Mouse (Mus musculus): ENCODE measurements around the gene Immp2l. TPM values are rescaled to one million over a fixed set of nuclear protein-coding genes. Genes with fewer than 3 reads are reported as not detected.

Immp2l gene
- polyA plus RNA-seq, 1 experiment from 2014 or later, result 30.5 TPM

DNA sequence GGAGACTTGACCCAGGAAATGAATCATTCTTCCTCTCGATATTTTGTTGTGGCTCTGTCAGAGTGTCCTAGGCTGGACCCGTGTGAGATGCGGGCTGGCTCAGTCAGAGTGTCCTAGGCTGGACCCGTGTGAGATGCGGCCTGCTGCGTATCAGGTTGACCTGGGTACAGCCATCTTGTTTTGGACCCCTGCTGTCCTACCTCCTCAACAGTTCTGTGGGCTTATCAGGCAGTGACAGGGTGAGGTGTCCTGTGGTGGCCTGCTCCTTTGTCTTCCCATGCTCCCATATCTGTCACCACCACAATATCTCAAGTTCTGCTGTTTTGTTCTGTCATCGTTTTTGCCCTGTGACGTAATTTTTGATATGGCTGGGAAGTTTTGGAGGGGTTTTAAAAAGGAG lies 250.2 kb downstream of the Immp2l start:
- no peaks in the 10 kb centered on the region for H3K36me3 ChIP-seq (ENCODE audit: control insufficient read depth, insufficient read depth)
- 90% methylated on average over 8 of the region's 8 CpGs for WGBS
- no peak overlapping the region for H3K9ac ChIP-seq (ENCODE audit: low read depth, low read length)

DNA sequence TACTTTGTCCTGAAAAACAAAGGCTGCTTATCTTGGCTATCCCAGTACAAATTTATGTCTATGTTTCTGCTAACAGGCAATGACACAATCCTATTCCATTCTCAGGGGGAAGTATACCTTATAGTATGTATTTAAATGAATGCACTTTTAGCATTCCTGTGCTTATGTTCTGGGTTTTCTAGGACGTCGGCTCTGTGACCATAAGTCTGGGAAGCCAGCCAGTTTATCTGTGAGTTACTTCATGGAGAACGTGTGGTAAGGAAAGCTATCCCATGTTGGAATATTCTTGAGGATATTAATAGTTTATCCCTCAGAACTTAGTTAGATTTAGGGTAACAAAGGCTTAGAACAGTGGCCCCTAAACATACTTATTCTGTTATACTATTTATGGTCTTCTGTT lies 251.5 kb downstream of the Immp2l start:
- no peak for TF ChIP-seq CTCF (IDR thresholded peaks at IDR 0.05; ENCODE audit: low read depth)
- 41% methylated on average over 3 of the region's 3 CpGs for WGBS
- Histone ChIP-seq H3K4me3 (ENCODE audit: low read depth, low read length) (no peak overlapping the region), H3K36me3 (ENCODE audit: control insufficient read depth, insufficient read depth) (no peaks in the 10 kb centered on the region), H3K27ac (ENCODE audit: low read depth, low read length) (no peak overlapping the region), H3K4me1 (replicated peaks; ENCODE audit: control insufficient read depth, insufficient read depth, low read length) (no peaks in the 10 kb centered on the region), H3K9ac (ENCODE audit: low read depth, low read length) (no peak overlapping the region), H3K27me3 (replicated peaks; ENCODE audit: control insufficient read depth, insufficient read depth, low read length) (no peaks in the 10 kb centered on the region), H3K4me2 (replicated peaks; ENCODE audit: low read depth) (no peak overlapping the region), H3K9me3 (ENCODE audit: control insufficient read depth) (no peaks in the 10 kb centered on the region)
- ATAC-seq, result no peak

More for the DNA sequence above, 250.2 kb downstream of the Immp2l start:
- Histone ChIP-seq H3K4me3 (ENCODE audit: low read depth, low read length) (no peak overlapping the region), H3K4me2 (replicated peaks; ENCODE audit: low read depth) (no peak overlapping the region), H3K27ac (ENCODE audit: low read depth, low read length) (no peak overlapping the region), H3K4me1 (replicated peaks; ENCODE audit: control insufficient read depth, insufficient read depth, low read length) (no peaks in the 10 kb centered on the region), H3K9me3 (ENCODE audit: control insufficient read depth) (no peaks in the 10 kb centered on the region), H3K27me3 (replicated peaks; ENCODE audit: control insufficient read depth, insufficient read depth, low read length) (no peaks in the 10 kb centered on the region)
- no peak for ATAC-seq
- TF ChIP-seq CTCF (IDR thresholded peaks at IDR 0.05; ENCODE audit: low read depth), result no peak

DNA sequence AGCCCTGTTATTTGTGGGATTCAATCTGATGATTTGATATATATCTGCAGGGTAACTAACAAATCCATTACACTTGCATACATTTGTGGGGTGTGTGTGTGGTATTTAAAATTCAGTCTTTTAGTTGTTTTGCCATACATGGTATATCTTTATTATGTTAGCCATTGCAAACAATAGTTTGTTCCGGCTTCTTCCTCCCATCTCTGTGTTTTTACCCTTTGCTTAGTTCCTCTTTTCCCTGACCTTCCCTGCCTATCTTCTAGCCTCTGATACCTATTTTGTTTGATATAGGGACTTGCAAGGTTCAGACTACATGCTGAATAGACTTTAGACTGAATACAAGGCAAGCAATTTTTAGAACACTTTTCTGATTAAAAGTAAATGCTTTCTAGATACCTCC lies 254.0 kb downstream of the Immp2l start:
- no peak overlapping the region for H3K9ac ChIP-seq (ENCODE audit: low read depth, low read length)
- H3K4me3 ChIP-seq (ENCODE audit: low read depth, low read length), result no peak overlapping the region
- no peaks in the 10 kb centered on the region for H3K9me3 ChIP-seq (ENCODE audit: control insufficient read depth)
- H3K4me2 ChIP-seq (replicated peaks; ENCODE audit: low read depth), result no peak overlapping the region
- no peak for TF ChIP-seq CTCF (IDR thresholded peaks at IDR 0.05; ENCODE audit: low read depth)
- no peak overlapping the region for H3K27ac ChIP-seq (ENCODE audit: low read depth, low read length)
- no peaks in the 10 kb centered on the region for H3K27me3 ChIP-seq (replicated peaks; ENCODE audit: control insufficient read depth, insufficient read depth, low read length)
- H3K4me1 ChIP-seq (replicated peaks; ENCODE audit: control insufficient read depth, insufficient read depth, low read length), result no peaks in the 10 kb centered on the region
- no peak for ATAC-seq
- no peaks in the 10 kb centered on the region for H3K36me3 ChIP-seq (ENCODE audit: control insufficient read depth, insufficient read depth)
- WGBS, result 92% methylated on average over 1 of the region's 1 CpGs

DNA sequence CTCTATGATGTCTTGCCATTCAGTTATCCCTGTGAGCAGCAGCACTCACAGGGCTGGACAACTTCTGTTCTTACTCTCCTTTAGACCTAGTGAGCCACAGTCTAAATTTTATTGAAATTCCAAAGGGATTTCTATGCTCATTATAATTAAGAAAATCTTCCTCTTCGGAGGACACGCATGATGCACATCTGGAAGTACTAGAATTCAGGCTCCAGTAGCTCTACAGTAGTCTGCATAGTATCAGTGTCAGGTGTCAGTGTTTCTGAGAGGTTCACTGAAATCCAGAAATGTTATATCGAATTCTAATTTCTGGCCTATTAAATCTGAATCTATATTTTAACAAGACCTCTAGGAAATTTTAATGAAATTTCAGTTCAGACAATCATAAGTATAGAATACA lies 265.2 kb downstream of the Immp2l start:
- Histone ChIP-seq H3K27ac (ENCODE audit: low read depth, low read length) (no peak overlapping the region), H3K4me1 (replicated peaks; ENCODE audit: control insufficient read depth, insufficient read depth, low read length) (no peaks in the 10 kb centered on the region), H3K36me3 (ENCODE audit: control insufficient read depth, insufficient read depth) (no peaks in the 10 kb centered on the region), H3K4me2 (replicated peaks; ENCODE audit: low read depth) (no peak overlapping the region), H3K9me3 (ENCODE audit: control insufficient read depth) (no peaks in the 10 kb centered on the region), H3K9ac (ENCODE audit: low read depth, low read length) (no peak overlapping the region), H3K27me3 (replicated peaks; ENCODE audit: control insufficient read depth, insufficient read depth, low read length) (no peaks in the 10 kb centered on the region), H3K4me3 (ENCODE audit: low read depth, low read length) (no peak overlapping the region)
- 91% methylated on average over 3 of the region's 3 CpGs for WGBS
- ATAC-seq, result no peak
- no peak for TF ChIP-seq CTCF (IDR thresholded peaks at IDR 0.05; ENCODE audit: low read depth)

DNA sequence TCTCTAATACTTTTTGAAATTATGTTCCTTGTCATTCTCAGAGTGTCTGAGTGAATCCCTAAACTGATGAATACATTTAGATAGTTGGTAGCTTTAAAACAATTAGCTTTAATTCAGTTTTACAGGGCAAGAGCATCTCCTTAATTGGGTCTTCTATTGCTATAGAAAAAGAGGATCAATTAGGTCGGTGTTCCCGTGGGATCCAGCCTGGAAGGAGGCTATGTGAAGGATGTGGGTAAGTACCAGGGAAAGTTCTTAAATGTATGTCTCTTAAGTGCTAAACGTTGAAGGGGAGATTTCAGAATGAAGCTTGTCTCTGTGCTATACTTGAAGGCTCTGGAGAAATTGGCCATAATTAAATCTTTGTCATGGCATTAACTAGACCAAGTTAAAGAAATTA lies 283.1 kb downstream of the Immp2l start:
- Histone ChIP-seq H3K9ac (ENCODE audit: low read depth, low read length) (no peak overlapping the region), H3K27me3 (replicated peaks; ENCODE audit: control insufficient read depth, insufficient read depth, low read length) (no peaks in the 10 kb centered on the region), H3K4me2 (replicated peaks; ENCODE audit: low read depth) (no peak overlapping the region), H3K27ac (ENCODE audit: low read depth, low read length) (no peak overlapping the region), H3K36me3 (ENCODE audit: control insufficient read depth, insufficient read depth) (no peaks in the 10 kb centered on the region), H3K9me3 (ENCODE audit: control insufficient read depth) (no peaks in the 10 kb centered on the region), H3K4me3 (ENCODE audit: low read depth, low read length) (no peak overlapping the region), H3K4me1 (replicated peaks; ENCODE audit: control insufficient read depth, insufficient read depth, low read length) (no peaks in the 10 kb centered on the region)
- WGBS, result 82% methylated on average over 3 of the region's 3 CpGs
- no peak for ATAC-seq
- TF ChIP-seq CTCF (IDR thresholded peaks at IDR 0.05; ENCODE audit: low read depth), result no peak

DNA sequence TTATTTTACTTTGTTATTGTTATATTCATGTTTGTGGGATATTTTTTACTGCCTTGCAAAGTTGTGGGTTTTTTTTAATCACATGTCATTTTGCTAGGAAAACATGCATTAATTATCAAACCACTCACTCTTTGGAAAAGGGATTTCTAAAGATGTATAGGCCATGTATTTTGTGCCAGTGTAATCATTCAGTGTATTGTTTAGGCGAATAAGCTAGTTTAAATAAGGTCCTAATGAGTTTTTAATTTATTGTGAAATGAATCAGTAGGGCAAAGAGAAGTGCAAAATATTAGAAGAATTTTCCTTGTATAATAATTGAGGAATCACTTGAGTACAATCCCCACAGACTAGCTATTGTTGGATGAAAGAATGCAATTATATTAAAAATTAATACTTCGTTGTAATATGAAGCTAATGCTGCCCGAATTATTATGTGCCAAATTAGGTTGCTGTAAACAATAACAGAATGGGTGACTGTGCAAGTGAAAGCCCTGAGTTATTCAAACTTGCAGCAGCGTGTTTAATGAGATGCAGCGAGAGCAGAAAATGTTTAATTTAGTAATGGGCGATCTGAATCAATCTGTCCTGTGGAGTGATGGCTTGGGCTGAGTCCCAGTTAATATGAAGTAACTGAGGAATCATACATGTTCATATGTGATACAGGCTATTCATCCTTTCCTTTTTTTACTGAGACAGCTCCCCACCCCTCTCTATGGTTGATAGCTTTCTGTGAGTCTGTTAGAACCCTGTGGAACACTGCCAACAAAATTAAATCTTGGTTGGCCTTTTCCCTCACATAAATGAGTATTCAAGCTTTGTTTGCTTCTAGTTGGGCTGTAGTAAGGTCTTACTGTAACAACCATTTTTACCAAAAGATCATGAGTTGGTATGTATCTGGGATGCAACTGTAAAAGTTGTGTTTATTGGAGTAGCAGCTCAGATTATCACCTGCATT lies 285.1 kb downstream of the Immp2l start:
- TF ChIP-seq CTCF (IDR thresholded peaks at IDR 0.05; ENCODE audit: low read depth), result no peak
- no peaks in the 10 kb centered on the region for H3K4me1 ChIP-seq (replicated peaks; ENCODE audit: control insufficient read depth, insufficient read depth, low read length)
- H3K27ac ChIP-seq (ENCODE audit: low read depth, low read length), result no peak overlapping the region
- no peak overlapping the region for H3K4me2 ChIP-seq (replicated peaks; ENCODE audit: low read depth)
- no peaks in the 10 kb centered on the region for H3K9me3 ChIP-seq (ENCODE audit: control insufficient read depth)
- ATAC-seq, result no peak
- no peaks in the 10 kb centered on the region for H3K36me3 ChIP-seq (ENCODE audit: control insufficient read depth, insufficient read depth)
- H3K27me3 ChIP-seq (replicated peaks; ENCODE audit: control insufficient read depth, insufficient read depth, low read length), result no peaks in the 10 kb centered on the region
- H3K4me3 ChIP-seq (ENCODE audit: low read depth, low read length), result no peak overlapping the region
- WGBS, result 80% methylated on average over 6 of the region's 6 CpGs
- no peak overlapping the region for H3K9ac ChIP-seq (ENCODE audit: low read depth, low read length)

Data from intestine, postnatal 0 days (tissue).